Mouse (Mus musculus) layer of hippocampus, adult 11-12 months (tissue): ENCODE measurements around the gene 3110040N11Rik.
A peak's percentile ranks its signal among the peaks of the same experiment; 100 is the strongest.
"Not testable (repeated sequence)": the region's sequence is repeated elsewhere in the genome, so short reads cannot be mapped to it uniquely, and the experiment has no call there.

Experiments
- DNase-seq: peaks from one replicate; pipeline ENCODE4 v3.0.0; 2022; ENCODE audit warnings: low spot score

Gene 3110040N11Rik

GRCm38 (mm10) chr7:81789095-81789757 is at the start of gene 3110040N11Rik:
3110040N11Rik (minus strand) TSS chr7:81789478.
- DNase-seq: peak; percentile 82

DNA sequence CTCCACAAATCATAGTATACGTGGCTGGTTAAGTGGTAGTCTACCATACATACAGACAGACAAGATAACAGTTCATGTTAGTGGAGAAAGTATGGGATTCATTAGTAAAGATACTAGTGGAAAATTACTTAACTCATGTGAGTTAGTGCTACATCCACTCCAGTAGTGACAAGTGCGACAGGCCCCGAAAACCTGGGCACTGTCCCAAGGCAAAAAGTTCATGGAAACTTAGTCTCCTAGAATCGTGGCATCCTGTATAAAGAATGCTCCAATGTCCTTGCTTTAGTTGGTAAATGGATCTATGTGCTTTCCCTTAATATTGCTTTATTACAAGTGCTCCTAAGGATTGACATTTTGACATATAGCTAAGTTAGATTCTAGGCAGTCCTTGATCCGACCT is 48.5 kb upstream of the 3110040N11Rik start:
- not testable (repeated sequence) for DNase-seq

DNA sequence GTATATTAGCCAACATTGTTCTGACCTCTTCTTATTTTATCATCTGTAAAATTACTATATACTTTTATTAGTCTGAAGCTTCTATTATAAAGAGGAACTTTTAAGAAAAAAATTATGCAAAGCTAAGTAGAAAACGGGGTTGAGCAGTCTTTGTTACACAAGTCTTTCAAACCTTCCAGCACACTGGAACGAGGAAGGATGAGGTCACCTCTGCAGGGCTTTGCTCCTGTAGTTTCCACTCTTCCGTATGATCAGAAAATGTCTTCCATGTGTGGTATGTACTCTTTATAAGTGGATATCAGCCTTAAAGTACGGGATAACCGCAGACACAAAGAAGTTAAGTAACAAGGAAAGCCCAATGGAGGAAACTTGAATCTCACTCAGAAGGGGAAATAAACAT is 46.2 kb upstream of the 3110040N11Rik start:
- DNase-seq: no peak

GRCm38 (mm10) chr7:81834847-81835246 is 45.6 kb upstream of the 3110040N11Rik start:
- DNase-seq: no peak

DNA sequence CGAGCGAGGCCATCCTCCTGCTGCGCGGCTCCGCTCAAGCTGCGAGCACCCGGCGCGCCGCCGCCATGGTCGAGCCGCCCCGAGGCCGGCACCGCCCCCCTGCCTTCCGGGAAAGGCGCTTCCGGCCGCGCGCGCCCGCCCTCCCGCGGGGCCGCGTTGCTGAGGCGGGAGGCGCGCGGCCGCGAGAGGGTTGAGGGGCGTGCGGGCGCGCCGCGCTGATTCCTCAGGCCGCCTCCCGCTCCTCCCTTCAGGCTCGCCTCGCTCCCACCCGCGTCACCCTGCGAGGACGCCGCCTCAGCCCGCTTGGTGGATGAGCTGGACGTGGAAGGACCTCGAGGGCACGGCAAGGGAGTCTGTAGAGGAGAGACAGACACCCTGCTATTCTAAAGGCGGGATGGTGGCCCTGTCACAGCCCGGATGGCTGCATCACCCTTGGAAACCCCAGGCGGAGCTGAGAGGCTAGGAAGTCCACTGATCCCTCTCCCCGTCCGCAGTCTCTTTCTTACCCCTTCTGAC is 40.2 kb upstream of the 3110040N11Rik start, which contains the start of gene Btbd1:
Gene Btbd1, minus strand, starts transcription at position 53 of the 516 bp plus-strand sequence.
- DNase-seq: peak; percentile 83

- peak; percentile 42 for DNase-seq
These were observed 39.6 kb upstream of the 3110040N11Rik start for GRCm38 (mm10) chr7:81828681-81829378.

DNA sequence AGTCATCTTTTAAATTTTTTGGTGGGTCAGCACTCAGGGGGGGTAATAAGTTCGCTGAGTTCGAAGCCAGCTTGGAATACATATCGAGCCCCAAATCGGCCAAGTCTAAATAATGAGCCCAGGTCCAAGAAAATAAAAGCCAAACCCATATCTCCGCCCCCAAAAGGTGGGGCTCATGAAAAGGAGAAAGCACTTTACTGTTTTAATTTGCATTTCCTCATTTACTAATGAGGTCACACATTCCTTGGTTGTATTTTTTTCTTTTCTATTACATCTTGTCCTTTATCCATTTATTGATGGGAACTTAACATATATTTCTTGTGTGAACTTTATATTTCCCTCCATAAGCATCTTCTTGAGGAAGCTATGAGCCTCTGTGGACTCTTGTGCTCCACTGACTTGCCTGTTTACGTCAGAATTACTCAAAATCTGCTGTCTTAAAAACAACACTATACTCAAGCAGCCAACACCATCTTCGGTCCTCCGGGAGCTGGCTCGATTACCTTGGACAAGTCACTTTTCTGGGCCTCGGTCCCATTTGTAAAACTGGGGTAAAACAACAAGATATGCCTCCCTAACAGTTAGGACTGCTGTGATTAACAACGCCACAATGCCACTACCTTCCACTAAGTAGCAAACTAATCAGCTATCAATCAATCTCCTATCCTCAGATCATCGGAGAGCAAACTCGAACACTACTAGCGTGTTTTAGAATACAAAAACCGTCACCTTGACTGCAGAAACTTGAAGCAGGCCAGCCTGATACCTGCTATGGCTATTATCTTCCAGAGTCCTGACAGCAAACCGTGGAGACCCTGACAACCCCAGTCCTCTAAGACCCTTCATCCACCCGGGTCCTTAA is 38.8 kb upstream of the 3110040N11Rik start:
- no peak for DNase-seq

- DNase-seq: no peak
These were observed 36.1 kb upstream of the 3110040N11Rik start for GRCm38 (mm10) chr7:81825381-81825780.

DNA sequence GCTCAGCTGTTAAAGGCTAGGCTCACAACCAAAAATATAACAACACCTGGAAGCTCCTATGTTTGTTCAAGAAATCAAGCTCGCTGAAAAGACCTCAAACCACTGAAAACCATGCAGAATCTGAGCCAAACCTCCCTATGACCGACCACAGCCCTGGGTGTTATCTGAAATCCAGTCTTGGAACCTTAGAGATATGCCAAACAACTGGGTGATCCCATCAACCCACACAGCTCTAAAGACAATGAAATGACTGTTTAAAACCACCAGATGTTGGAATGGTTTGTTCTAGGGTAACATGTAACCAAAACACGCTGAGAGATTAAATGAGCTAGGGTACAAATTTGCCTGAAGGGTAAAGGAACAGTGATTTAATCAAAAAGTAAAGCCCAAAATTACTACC is 35.6 kb upstream of the 3110040N11Rik start:
- no peak for DNase-seq

DNA sequence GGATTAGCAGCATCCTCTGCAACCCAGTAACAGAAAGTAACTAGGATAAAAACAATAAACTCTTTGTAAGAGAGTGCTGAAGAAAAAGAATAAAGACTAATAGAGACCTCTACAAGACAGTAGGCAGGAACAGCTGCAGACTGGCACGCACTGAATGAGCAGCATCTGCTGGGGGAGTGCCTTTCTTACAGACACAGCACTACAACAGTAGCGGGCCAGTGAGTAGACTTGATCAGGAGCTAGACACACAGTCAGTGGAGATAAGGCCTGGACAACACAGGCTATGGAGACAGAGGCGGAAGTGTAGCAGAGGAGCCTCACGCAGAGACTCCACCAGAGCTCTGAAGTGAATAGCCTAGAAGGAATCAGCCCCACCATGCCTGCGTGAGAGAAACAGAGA is 16.8 kb upstream of the 3110040N11Rik start:
- no peak for DNase-seq

GRCm38 (mm10) chr7:81788536-81788935 is 742 bp downstream of the 3110040N11Rik start:
- no peak for DNase-seq

GRCm38 (mm10) chr7:81777667-81778218 is 11.5 kb downstream of the 3110040N11Rik start:
- DNase-seq: no peak

GRCm38 (mm10) chr7:81775325-81775724 is 14.0 kb downstream of the 3110040N11Rik start:
- DNase-seq: no peak

GRCm38 (mm10) chr7:81772786-81773539 is 16.3 kb downstream of the 3110040N11Rik start:
- DNase-seq: no peak

DNA sequence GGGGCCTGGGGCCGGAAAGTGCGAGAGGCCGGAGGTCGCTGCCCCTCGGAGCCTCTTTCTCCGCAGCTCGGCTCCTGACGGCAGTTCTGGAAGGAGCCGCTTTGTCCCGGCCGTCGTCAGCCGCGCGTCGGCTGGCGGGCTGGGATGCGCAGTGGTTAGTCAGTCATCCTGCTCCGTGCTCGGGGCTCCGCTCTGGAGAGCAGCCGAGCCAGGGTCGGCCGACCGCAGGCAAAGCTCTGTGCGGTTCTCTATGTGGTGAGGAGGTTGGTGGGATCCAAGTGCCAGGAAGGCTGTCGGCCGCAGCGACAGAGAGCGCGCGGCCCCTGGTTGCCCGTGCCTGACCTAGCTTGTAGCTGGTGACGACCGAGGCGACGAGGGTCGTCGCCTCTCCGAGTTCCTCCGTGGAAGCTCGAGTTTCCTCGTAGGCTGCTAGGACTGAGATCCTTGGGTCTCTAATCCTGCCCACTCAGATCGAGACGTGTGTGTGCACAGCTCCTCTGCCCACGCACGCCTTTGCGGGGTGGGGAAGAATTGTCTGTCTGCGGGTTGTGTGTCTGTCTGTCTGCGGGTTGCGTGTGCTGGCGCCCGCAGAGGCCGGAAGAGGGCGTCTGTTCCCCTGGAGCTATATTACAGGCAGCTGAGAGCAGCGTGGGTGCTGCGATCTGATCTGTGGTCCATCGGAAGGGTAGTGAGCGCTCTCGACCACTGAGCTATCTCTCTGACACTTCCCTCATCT is 26.0 kb downstream of the 3110040N11Rik start:
- peak; percentile 33 for DNase-seq

DNA sequence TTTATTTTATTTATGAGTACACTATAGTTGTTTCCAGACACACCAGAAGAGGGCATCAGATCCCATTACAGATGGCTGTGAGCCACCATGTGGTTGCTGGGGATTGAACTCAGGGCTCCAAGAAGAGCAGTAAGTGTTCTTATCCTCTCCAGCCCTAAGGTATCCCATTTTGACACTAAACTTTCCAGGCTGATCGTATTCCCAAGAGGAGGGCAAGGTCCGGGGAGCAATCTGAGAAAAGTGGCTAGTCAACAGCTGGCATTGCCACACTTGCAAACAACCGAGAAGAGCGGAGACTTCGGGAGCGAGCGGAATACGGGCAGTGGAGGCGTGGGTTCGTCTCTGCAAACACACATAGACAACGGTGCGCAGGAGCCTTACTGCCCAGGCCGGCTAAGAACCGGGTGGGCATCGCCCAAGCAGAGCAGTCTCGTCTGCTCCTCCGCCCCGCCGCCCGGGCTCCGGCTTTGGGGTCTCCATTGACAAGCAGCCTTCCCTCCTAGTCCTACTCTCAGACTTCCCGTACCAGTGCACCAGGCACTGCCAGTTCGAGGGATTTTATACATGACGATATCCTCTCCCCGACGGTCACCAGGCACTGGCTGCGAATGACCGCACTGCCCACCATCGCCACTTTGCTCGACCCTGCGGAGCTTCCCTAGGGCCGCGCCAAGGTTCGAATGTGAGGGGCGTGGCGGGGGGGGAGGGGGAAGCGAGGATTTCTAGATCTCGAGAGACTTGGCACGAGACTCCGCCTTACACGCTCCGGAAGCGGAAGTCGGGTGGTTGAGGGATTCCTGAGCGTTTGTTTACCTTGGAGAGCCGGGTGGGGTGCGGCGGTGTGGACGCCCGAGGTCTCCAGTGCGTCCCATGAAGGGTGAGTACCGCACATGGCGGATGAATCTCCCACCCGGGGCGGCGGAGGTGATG is 26.8 kb downstream of the 3110040N11Rik start, which contains the start of gene Ramac:
Gene Ramac, plus strand, starts transcription at position 746 of the 930 bp plus-strand sequence.
- peak; percentile 86 for DNase-seq

DNA sequence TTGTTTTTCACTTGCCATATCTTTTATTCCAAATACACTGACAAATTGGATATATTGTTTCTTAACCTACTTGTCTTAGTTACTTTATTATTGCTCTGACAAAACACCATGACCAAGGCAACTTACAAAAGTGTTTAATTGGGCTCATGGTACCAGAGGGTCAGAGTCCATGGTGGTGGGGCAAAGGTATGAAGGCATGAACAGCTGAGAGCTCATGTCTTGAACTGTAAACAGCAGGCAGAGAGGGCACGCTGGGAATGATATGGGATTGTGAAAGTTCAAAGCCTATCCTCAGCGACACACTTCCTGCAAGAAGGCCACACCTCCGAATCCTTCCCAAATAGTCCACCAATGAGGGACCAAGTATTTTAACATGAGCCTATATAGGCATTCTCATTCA is 41.3 kb downstream of the 3110040N11Rik start:
- no peak for DNase-seq

DNA sequence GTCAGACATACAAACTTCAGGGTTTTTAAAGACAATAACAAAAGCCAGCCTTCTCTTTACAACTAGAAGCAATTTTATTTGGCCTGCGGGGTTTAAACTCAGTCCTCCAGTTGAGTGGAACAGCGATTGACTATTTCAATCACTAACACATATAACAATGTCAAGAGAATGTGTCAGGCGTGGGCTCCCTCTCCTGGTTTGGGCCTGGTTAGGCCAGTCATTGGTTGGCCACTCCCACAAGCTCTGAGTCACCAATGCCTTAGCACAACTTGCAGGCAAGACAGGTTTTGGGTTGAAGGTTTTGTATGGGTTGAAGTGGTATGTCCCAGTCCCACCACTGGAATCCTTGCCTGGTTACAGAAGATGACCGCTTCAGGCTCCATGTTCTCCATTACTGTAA is 45.1 kb downstream of the 3110040N11Rik start:
- no peak for DNase-seq

DNA sequence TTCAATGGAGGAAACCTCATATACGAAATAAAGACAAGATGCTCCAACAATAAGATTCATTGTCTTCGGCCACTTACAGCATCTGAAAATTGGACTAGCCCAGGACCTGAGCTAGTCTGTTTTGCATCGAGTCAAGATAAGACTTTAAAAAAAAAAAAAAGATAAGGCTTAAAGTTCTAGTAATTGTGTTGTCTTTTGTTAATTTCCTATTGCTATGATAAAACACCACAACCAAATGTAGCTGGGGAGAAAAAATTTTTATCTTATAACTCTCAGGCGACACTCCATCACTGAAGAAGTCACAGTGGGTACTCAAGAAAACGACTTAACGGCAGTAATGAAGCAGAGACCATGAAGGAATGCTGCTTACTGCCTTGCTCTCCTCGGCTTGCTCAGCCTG is 49.3 kb downstream of the 3110040N11Rik start:
- no peak for DNase-seq
